12 mouse cellular contexts compared by ENCODE assay signal in the genomic region with DNA sequence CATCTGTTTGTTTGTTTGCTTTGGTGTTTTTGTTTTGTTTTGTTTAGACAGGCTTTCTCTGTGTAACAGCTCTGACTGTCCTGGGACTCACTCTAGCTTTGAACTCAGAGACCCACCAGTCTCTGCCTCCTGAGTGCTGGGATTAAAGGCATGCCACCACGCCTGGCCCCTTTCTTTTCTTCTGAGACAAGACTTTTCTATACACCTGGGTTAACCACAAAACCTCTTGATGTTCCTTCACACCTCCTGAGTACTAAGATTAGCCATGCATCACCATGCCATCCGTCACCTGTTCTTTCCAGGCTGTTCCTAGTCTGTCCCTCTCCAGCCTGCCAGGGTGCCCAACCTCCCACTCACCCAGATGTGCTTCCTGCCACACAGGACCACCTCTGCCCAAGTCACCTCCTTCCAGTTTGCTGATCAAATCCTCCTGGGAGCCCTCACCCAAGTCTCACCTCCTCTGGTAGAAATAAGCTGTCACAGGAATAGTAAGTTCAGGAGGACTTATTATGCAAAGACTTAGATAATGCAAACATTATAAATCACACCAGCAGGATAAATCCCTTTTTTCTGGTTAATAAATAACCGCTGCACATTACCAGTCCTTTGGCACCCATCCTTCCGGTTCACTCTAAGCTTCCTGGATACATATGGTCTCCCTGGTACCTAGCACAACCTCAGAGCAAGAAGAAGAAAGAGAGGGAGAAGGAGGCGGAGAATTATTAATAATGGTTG.
DNase-seq lines count a peak whose midpoint lies in the region; ATAC-seq and TF ChIP-seq lines count a peak whose summit lies in the region.
"Had no signal": no experiment of that assay in that cellular context is flagged by ENCODE, and none has a peak within 500 bp of the region (broad histone marks: within the 10 kb centered on the region; RNA-seq: fewer than 3 reads in every experiment).

No protein-coding gene starts in this region.

- TF ChIP-seq EP300 in lung, postnatal 0 days (IDR thresholded peaks at IDR 0.05): no peak

- no peak overlapping the region for H3K9ac ChIP-seq in lung, embryonic 15.5 days
- no peak overlapping the region for H3K9ac ChIP-seq in lung, postnatal 0 days (replicated peaks; ENCODE audit: low read depth)
- 0 out of 2 replicates have a peak overlapping the region, but pooled peaks have one; percentile 38 for H3K9ac ChIP-seq in intestine, embryonic 16.5 days (ENCODE audit: low read depth, low read length)
- no peak overlapping the region for H3K9ac ChIP-seq in liver, embryonic 12.5 days
- H3K9ac ChIP-seq: liver, postnatal 0 days had no signal

- no peak for ATAC-seq in lung, embryonic 15.5 days (ENCODE audit: borderline replicate concordance, extremely low read depth, low FRiP score, low TSS enrichment)
- ATAC-seq in lung, postnatal 0 days: no peak
- peak; percentile 36 for ATAC-seq in activated CD4-positive, CD25-positive, alpha-beta regulatory T cell, adult 4 months
- ATAC-seq in intestine, embryonic 16.5 days: peak; percentile 72
- no peak for ATAC-seq in liver, embryonic 12.5 days
- ATAC-seq: hindbrain, embryonic 16.5 days; liver, postnatal 0 days; Patski had no signal

- no peak overlapping the region for H3K4me2 ChIP-seq in lung, embryonic 15.5 days
- H3K4me2 ChIP-seq in lung, postnatal 0 days (replicated peaks; ENCODE audit: low read depth, low read length): no peak overlapping the region
- H3K4me2 ChIP-seq in intestine, embryonic 16.5 days (ENCODE audit: low read depth, low read length): peak overlapping the region; percentile 37
- H3K4me2 ChIP-seq in liver, embryonic 12.5 days: no peak overlapping the region

- TF ChIP-seq CTCF in lung, postnatal 0 days (IDR thresholded peaks at IDR 0.05): no peak

- H3K27me3 ChIP-seq in lung, embryonic 15.5 days: no peaks in the 10 kb centered on the region
- H3K27me3 ChIP-seq in lung, postnatal 0 days (replicated peaks; ENCODE audit: insufficient read depth, low read length): no peaks in the 10 kb centered on the region
- H3K27me3 ChIP-seq in intestine, embryonic 16.5 days (replicated peaks; ENCODE audit: control insufficient read depth, insufficient read depth, low read length): no peaks in the 10 kb centered on the region
- no peaks in the 10 kb centered on the region for H3K27me3 ChIP-seq in liver, embryonic 12.5 days (replicated peaks)
- H3K27me3 ChIP-seq: Patski had no signal

- no peak for DNase-seq in lung, postnatal 0 days (ENCODE audit: low spot score)
- DNase-seq in thymus, postnatal 36 days: peak; percentile 30 to 50
- DNase-seq in spleen, postnatal 10 days (ENCODE audit: low spot score in 2 of 2): no peak
- DNase-seq: cerebellum, postnatal 14 days had no signal

- no peaks in the 10 kb centered on the region for H3K36me3 ChIP-seq in lung, embryonic 15.5 days
- H3K36me3 ChIP-seq in lung, postnatal 0 days (ENCODE audit: insufficient read depth, low read length): no peaks in the 10 kb centered on the region
- no peaks in the 10 kb centered on the region for H3K36me3 ChIP-seq in intestine, embryonic 16.5 days (ENCODE audit: control insufficient read depth, insufficient read depth, low read length)
- H3K36me3 ChIP-seq in liver, embryonic 12.5 days: no peaks in the 10 kb centered on the region

- no peaks in the 10 kb centered on the region for H3K9me3 ChIP-seq in lung, embryonic 15.5 days
- no peaks in the 10 kb centered on the region for H3K9me3 ChIP-seq in lung, postnatal 0 days (ENCODE audit: low read length)
- H3K9me3 ChIP-seq in intestine, embryonic 16.5 days (ENCODE audit: control insufficient read depth, low read length): no peaks in the 10 kb centered on the region
- H3K9me3 ChIP-seq in liver, embryonic 12.5 days (replicated peaks): no peaks in the 10 kb centered on the region

- peak overlapping the region; percentile 63 for H3K27ac ChIP-seq in lung, embryonic 15.5 days
- H3K27ac ChIP-seq in lung, postnatal 0 days (ENCODE audit: low read length): no peak overlapping the region
- peak overlapping the region; percentile 52; the same call in 1 of the 2 replicates for H3K27ac ChIP-seq in intestine, embryonic 16.5 days (ENCODE audit: low read length)
- no peak overlapping the region for H3K27ac ChIP-seq in liver, embryonic 12.5 days

- peaks cover 74% of the 10 kb centered on the region for H3K4me1 ChIP-seq in lung, embryonic 15.5 days
- H3K4me1 ChIP-seq in lung, postnatal 0 days (ENCODE audit: insufficient read depth, low read depth, low read length): peaks cover 3% of the 10 kb centered on the region; the same call in 1 of the 2 replicates
- H3K4me1 ChIP-seq in intestine, embryonic 16.5 days (ENCODE audit: control insufficient read depth, insufficient read depth, low read length): peaks cover 27% of the 10 kb centered on the region
- H3K4me1 ChIP-seq in liver, embryonic 12.5 days: peaks cover 5% of the 10 kb centered on the region; the same call in 1 of the 2 replicates

- 63% methylated on average over 5 of the region's 5 CpGs for WGBS in lung, embryonic 15.5 days
- WGBS in lung, postnatal 0 days: 63% methylated on average over 5 of the region's 5 CpGs
- 65% methylated on average over 5 of the region's 5 CpGs for WGBS in intestine, embryonic 16.5 days
- WGBS in liver, embryonic 12.5 days (ENCODE audit: insufficient replicate concordance): 57% methylated on average over 5 of the region's 5 CpGs

- H3K4me3 ChIP-seq in lung, embryonic 15.5 days: no peak overlapping the region
- H3K4me3 ChIP-seq in lung, postnatal 0 days (ENCODE audit: low read depth, low read length): no peak overlapping the region
- H3K4me3 ChIP-seq in intestine, embryonic 16.5 days (ENCODE audit: low read length): peak overlapping the region; percentile 17; the same call in 1 of the 2 replicates
- H3K4me3 ChIP-seq in liver, embryonic 12.5 days: no peak overlapping the region
- H3K4me3 ChIP-seq: erythroblast, embryonic 14.5 days had no signal

Comparison
In these comparisons a context has a peak if more than half of its experiments do, and no peak if none do; other contexts are left out.
1. H3K27ac ChIP-seq: peak in lung, embryonic 15.5 days (single experiment) and intestine, embryonic 16.5 days (single experiment); none in lung, postnatal 0 days (single experiment) and liver, embryonic 12.5 days (single experiment).
2. ATAC-seq: peak in activated CD4-positive, CD25-positive, alpha-beta regulatory T cell, adult 4 months (single experiment) and intestine, embryonic 16.5 days (single experiment); none in lung, embryonic 15.5 days (single experiment), lung, postnatal 0 days (single experiment) and liver, embryonic 12.5 days (single experiment).
3. DNase-seq: peak in thymus, postnatal 36 days (2 of 2); none in lung, postnatal 0 days (single experiment) and spleen, postnatal 10 days (0 of 2).